Mouse (Mus musculus) T-helper 17 cell (primary cell): ENCODE measurements around the gene Rad51b.

Experiments used
- in situ Hi-C, 2 experiments: fragments of 300-600 bp; cut with MboI, MseI; formaldehyde crosslinking; loops; 1 replicate in 1 of 2; 2 replicates in 1 of 2; pipeline ENCODE4 v1.15.1; 2025; ENCODE audit warnings: high pct_unique_total_duplicates in 2 of 2

Rad51b gene

GRCm38 (mm10) chr12:79372697-79373096 lies 75.6 kb downstream of the Rad51b start:
- in situ Hi-C loops = no loop called here

- in situ Hi-C loops = no loop called here
Measured at GRCm38 (mm10) chr12:79377378-79377777, 80.3 kb downstream of the Rad51b start.

GRCm38 (mm10) chr12:79377861-79378260 lies 80.8 kb downstream of the Rad51b start:
- in situ Hi-C loops = no loop called here

- in situ Hi-C loops = no loop called here
Measured at GRCm38 (mm10) chr12:79380190-79380589, 83.1 kb downstream of the Rad51b start.

- in situ Hi-C loops = no loop called here
Measured at GRCm38 (mm10) chr12:79381489-79381888, 84.4 kb downstream of the Rad51b start.

- in situ Hi-C loops = no loop called here
Measured at GRCm38 (mm10) chr12:79382416-79382815, 85.3 kb downstream of the Rad51b start.

- in situ Hi-C loops = no loop called here
Measured at GRCm38 (mm10) chr12:79383583-79383982, 86.5 kb downstream of the Rad51b start.

GRCm38 (mm10) chr12:79384787-79385186 lies 87.7 kb downstream of the Rad51b start:
- in situ Hi-C loops = no loop called here

- in situ Hi-C loops = no loop called here
Measured at GRCm38 (mm10) chr12:79385199-79385598, 88.1 kb downstream of the Rad51b start.

GRCm38 (mm10) chr12:79387886-79388285 lies 90.8 kb downstream of the Rad51b start:
- in situ Hi-C loops = no loop called here

- in situ Hi-C loops = no loop called here
Measured at GRCm38 (mm10) chr12:79389251-79389650, 92.2 kb downstream of the Rad51b start.

- in situ Hi-C loops = no loop called here
Measured at GRCm38 (mm10) chr12:79389971-79390370, 92.9 kb downstream of the Rad51b start.

- in situ Hi-C loops = no loop called here
Measured at GRCm38 (mm10) chr12:79393636-79394035, 96.6 kb downstream of the Rad51b start.

GRCm38 (mm10) chr12:79403992-79404391 lies 106.9 kb downstream of the Rad51b start:
- in situ Hi-C loops = no loop called here

- in situ Hi-C loops = no loop called here
Measured at GRCm38 (mm10) chr12:79404494-79404893, 107.4 kb downstream of the Rad51b start.

GRCm38 (mm10) chr12:79408677-79409076 lies 111.6 kb downstream of the Rad51b start:
- in situ Hi-C loops = no loop called here

- in situ Hi-C loops = no loop called here
Measured at GRCm38 (mm10) chr12:79409126-79409860, 112.2 kb downstream of the Rad51b start.

GRCm38 (mm10) chr12:79412894-79413507 lies 115.9 kb downstream of the Rad51b start:
- in situ Hi-C loops = no loop called here

GRCm38 (mm10) chr12:79417360-79417759 lies 120.3 kb downstream of the Rad51b start:
- in situ Hi-C loops = no loop called here

GRCm38 (mm10) chr12:79420605-79421004 lies 123.5 kb downstream of the Rad51b start:
- in situ Hi-C loops = no loop called here

- in situ Hi-C loops = no loop called here
Measured at GRCm38 (mm10) chr12:79429507-79430291, 132.6 kb downstream of the Rad51b start.

- in situ Hi-C loops = no loop called here
Measured at GRCm38 (mm10) chr12:79431138-79431537, 134.1 kb downstream of the Rad51b start.
